Mouse (Mus musculus): Measurements from ENCODE around the gene Psmd13. TPM values are rescaled to one million over a fixed set of nuclear protein-coding genes. Genes with fewer than 3 reads are reported as not detected.
A peak's percentile ranks its signal among the peaks of the same experiment; 100 is the strongest.

The Psmd13 gene
- polyA plus RNA-seq, 1 experiment from 2014 or later = 302 TPM

DNA sequence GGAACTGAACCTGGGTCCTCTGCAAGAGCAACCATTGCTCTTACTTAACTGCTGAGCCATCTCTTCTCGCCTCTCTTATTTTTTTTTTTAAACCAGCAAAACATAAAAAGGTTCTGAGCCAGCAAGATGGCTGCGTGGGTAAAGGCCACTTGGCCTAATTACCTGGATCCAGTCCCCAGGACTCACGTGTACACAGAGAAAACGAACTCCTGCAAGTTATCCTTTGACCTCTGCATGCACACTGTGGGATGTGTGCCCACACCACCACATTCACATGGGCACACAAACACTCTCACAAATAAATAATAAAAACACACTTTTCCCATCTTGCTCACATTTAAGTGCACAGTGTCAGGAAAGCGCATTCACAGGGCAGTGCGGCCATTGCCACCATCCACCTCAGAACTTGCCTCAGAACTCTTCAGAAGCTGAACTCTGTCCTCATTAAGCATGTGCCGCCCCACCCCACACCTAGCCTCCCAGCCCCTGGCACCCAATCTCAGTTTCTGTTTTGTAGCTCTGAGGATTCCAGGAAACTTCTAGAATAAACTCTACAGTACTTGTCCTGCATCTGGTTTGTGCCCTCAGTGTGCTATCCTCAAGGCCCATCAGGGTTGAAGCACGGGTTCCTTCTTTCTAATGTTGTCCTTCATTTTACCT is 32.4 kb downstream of the Psmd13 start:
- Histone ChIP-seq H3K36me3 (no peaks in the 10 kb centered on the region), H3K4me1 (replicated peaks) (no peaks in the 10 kb centered on the region; the same call in 1 of the 2 replicates), H3K4me3 (replicated peaks) (no peak overlapping the region), H3K9ac (replicated peaks) (no peak overlapping the region), H3K9me3 (no peaks in the 10 kb centered on the region), H3K4me2 (replicated peaks) (no peak overlapping the region), H3K27me3 (peaks cover 6% of the 10 kb centered on the region), H3K27ac (no peak overlapping the region)
- ATAC-seq = no peak
- 88% methylated on average over 8 of the region's 8 CpGs for WGBS

- no peak overlapping the region for H3K4me2 ChIP-seq (replicated peaks)
- peaks cover 61% of the 10 kb centered on the region for H3K27me3 ChIP-seq
- H3K9ac ChIP-seq (replicated peaks) = no peak overlapping the region
- H3K36me3 ChIP-seq = no peaks in the 10 kb centered on the region
- H3K27ac ChIP-seq = no peak overlapping the region
- H3K4me1 ChIP-seq (replicated peaks) = peaks cover 20% of the 10 kb centered on the region
- no peaks in the 10 kb centered on the region for H3K9me3 ChIP-seq
- no peak for ATAC-seq
- WGBS = 78% methylated on average over 4 of the region's 4 CpGs
- no peak overlapping the region for H3K4me3 ChIP-seq (replicated peaks)
Observed at GRCm38 (mm10) chr7:140919911-140920310, 38.1 kb downstream of the Psmd13 start.

GRCm38 (mm10) chr7:140920418-140921029 is 38.8 kb downstream of the Psmd13 start, which contains the start of gene Nlrp6:
Gene Nlrp6, plus strand, starts transcription at chr7:140920902.
- no peak for ATAC-seq
- H3K4me2 ChIP-seq (replicated peaks) = no peak within 1 kb of the TSS
- WGBS = 79% methylated on average over 8 of the region's 8 CpGs

DNA sequence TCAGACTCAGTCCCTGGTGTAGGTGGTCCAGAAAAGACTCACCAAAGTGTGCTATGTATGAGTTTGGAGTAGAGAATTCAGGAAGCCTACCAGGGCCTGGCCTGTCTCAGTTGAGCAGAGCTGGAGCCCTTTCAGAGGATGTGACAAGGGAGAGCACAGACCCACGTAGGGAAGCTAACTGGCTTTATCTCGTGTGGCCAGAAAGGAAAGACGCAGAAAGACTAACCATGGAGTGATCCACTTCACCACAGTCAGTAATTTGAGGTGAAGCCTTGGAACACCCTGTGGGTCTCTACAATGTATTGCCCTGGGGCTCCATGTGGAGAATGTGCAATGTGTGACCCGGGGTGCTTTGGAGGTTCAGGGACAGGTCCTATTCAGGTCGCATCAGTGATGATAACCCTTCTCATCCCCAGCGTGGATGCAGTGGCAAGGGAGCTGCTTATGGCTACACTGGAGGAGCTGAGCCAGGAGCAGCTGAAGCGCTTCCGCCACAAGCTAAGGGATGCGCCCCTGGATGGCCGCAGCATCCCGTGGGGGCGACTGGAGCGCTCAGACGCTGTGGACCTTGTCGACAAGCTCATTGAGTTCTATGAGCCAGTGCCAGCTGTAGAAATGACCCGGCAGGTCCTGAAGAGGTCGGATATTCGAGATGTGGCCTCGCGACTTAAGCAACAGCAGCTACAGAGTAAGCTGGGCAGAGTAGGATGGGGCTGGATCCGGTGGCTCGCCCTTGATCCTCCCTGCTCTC is 39.6 kb downstream of the Psmd13 start:
- peaks cover 71% of the 10 kb centered on the region for H3K27me3 ChIP-seq
- no peak for ATAC-seq
- 0 out of 2 replicates have a peak overlapping the region, but pooled peaks have one; percentile 50 for H3K4me3 ChIP-seq (replicated peaks)
- H3K36me3 ChIP-seq = no peaks in the 10 kb centered on the region
- no peak overlapping the region for H3K27ac ChIP-seq
- peaks cover 20% of the 10 kb centered on the region for H3K4me1 ChIP-seq (replicated peaks)
- no peaks in the 10 kb centered on the region for H3K9me3 ChIP-seq
- H3K4me2 ChIP-seq (replicated peaks) = peak overlapping the region; percentile 89; the same call in 1 of the 2 replicates
- no peak overlapping the region for H3K9ac ChIP-seq (replicated peaks)
- 27% methylated on average over 22 of the region's 22 CpGs for WGBS

More at GRCm38 (mm10) chr7:140920418-140921029, 38.8 kb downstream of the Psmd13 start, which contains the start of gene Nlrp6:
- Histone ChIP-seq H3K4me1 (replicated peaks) (peaks cover 20% of the 10 kb centered on the region), H3K9ac (replicated peaks) (no peak within 1 kb of the TSS), H3K9me3 (no peaks in the 10 kb centered on the region), H3K27me3 (peaks cover 67% of the 10 kb centered on the region), H3K4me3 (replicated peaks) (0 out of 2 replicates have a peak within 1 kb of the TSS, but pooled peaks have one; percentile 50), H3K36me3 (no peaks in the 10 kb centered on the region), H3K27ac (no peak within 1 kb of the TSS)

DNA sequence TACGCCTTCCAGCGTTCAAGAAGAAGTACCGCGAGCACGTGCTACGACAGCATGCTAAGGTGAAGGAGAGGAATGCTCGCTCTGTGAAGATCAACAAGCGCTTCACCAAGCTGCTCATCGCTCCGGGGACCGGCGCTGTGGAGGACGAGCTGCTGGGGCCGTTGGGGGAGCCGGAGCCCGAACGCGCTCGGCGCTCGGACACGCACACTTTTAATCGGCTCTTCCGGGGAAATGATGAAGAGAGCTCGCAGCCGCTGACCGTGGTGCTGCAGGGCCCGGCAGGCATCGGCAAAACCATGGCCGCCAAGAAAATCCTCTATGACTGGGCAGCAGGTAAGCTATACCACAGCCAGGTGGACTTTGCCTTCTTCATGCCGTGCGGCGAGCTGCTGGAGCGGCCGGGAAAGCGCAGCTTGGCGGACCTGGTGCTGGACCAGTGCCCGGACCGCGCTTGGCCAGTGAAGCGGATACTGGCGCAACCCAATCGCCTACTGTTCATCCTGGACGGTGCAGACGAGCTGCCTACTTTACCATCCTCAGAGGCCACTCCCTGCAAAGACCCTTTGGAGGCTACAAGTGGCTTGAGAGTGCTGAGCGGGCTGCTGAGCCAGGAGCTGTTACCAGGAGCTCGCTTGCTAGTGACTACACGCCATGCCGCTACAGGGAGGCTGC is 40.8 kb downstream of the Psmd13 start:
- Histone ChIP-seq H3K27me3 (peaks cover 71% of the 10 kb centered on the region), H3K27ac (no peak overlapping the region), H3K9ac (replicated peaks) (peak overlapping the region; percentile 58), H3K4me2 (replicated peaks) (peak overlapping the region; percentile 89), H3K4me3 (replicated peaks) (peak overlapping the region; percentile 50), H3K9me3 (no peaks in the 10 kb centered on the region), H3K36me3 (no peaks in the 10 kb centered on the region), H3K4me1 (replicated peaks) (peaks cover 20% of the 10 kb centered on the region)
- WGBS = under 1% methylated on average over 49 of the region's 49 CpGs
- peak; percentile 63 for ATAC-seq

- Histone ChIP-seq H3K4me2 (replicated peaks) (peak overlapping the region; percentile 89), H3K4me1 (replicated peaks) (peaks cover 20% of the 10 kb centered on the region), H3K4me3 (replicated peaks) (peak overlapping the region; percentile 50), H3K9ac (replicated peaks) (peak overlapping the region; percentile 58), H3K36me3 (no peaks in the 10 kb centered on the region), H3K9me3 (no peaks in the 10 kb centered on the region), H3K27ac (no peak overlapping the region), H3K27me3 (peaks cover 71% of the 10 kb centered on the region)
- WGBS = 18% methylated on average over 30 of the region's 30 CpGs
- 0 out of 2 replicates have a peak, but pooled peaks have one; percentile 45 for ATAC-seq
Observed at GRCm38 (mm10) chr7:140923070-140923775, 41.5 kb downstream of the Psmd13 start.

DNA sequence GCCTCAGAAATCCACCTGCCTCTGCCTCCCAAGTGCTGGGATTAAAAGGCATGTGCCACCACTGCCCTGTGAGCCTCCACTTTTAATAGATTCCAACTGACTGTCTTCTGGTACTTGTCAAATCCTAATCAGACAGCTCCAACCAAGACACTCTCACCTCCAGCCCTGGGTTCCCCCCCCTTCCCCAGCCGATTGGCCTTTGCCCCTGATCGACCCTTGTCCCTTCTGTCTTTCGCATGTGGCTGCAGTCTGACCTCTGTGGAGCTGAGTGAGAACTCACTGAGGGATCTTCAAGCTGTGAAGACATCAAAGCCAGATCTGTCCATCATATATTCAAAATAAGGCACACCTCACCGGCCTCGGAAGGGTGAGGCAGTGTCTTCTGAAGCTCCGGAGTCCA is 45.4 kb downstream of the Psmd13 start:
- no peak for ATAC-seq
- H3K4me1 ChIP-seq (replicated peaks) = peaks cover 16% of the 10 kb centered on the region
- no peak overlapping the region for H3K9ac ChIP-seq (replicated peaks)
- no peaks in the 10 kb centered on the region for H3K9me3 ChIP-seq
- H3K36me3 ChIP-seq = no peaks in the 10 kb centered on the region
- H3K27me3 ChIP-seq = peaks cover 37% of the 10 kb centered on the region
- no peak overlapping the region for H3K4me3 ChIP-seq (replicated peaks)
- WGBS = 92% methylated on average over 6 of the region's 6 CpGs
- H3K27ac ChIP-seq = no peak overlapping the region
- H3K4me2 ChIP-seq (replicated peaks) = no peak overlapping the region

DNA sequence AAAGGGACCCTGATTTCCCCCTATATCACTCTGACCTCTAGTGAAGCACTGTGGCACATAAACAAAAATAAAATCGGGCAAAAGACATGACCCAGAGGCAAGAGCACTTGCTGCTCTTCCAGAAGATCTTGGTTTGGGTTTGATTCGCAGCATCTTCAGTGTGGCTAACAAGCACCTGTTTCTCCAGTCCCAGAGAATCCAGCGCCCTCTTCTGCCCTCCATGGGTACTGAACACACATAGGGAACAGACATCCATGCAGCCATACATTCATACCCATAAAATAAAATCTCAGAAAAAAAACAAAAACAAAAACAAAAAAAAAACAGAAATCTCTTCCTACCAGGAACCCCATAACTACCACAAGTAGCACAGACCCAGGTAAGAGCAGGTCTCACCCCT is 56.7 kb downstream of the Psmd13 start:
- WGBS = 40% methylated on average over 3 of the region's 3 CpGs
- Histone ChIP-seq H3K36me3 (no peaks in the 10 kb centered on the region), H3K4me1 (replicated peaks) (peaks cover 14% of the 10 kb centered on the region), H3K9ac (replicated peaks) (no peak overlapping the region), H3K27ac (no peak overlapping the region), H3K9me3 (no peaks in the 10 kb centered on the region), H3K4me2 (replicated peaks) (no peak overlapping the region), H3K27me3 (peaks cover 13% of the 10 kb centered on the region; the same call in 1 of the 2 replicates), H3K4me3 (replicated peaks) (no peak overlapping the region)
- ATAC-seq = no peak

DNA sequence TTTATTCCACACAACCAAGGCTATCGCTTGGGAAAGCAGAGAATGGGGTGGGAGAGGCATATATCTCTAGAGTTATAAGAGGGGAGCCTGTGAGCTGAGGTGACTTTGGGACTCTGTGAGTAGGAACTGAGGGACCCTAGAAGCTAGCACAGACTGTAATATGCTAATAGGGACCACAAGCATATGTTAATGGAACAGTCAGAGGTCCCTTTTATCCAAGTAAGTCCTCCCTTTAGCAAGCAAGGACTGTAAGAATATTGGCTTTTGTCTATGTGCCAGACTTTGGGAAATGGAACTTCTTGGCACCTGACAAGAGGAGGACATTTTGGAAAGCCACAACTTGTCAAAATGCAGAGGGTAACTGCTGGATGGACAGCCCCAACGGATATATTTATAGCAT is 57.1 kb downstream of the Psmd13 start:
- no peak overlapping the region for H3K9ac ChIP-seq (replicated peaks)
- no peak for ATAC-seq
- H3K36me3 ChIP-seq = no peaks in the 10 kb centered on the region
- H3K27ac ChIP-seq = no peak overlapping the region
- WGBS = 22% methylated on average over 2 of the region's 2 CpGs
- no peak overlapping the region for H3K4me2 ChIP-seq (replicated peaks)
- H3K4me1 ChIP-seq (replicated peaks) = peaks cover 14% of the 10 kb centered on the region
- peaks cover 13% of the 10 kb centered on the region; the same call in 1 of the 2 replicates for H3K27me3 ChIP-seq
- H3K4me3 ChIP-seq (replicated peaks) = no peak overlapping the region
- no peaks in the 10 kb centered on the region for H3K9me3 ChIP-seq

- WGBS = 14% methylated on average over 8 of the region's 8 CpGs
- Histone ChIP-seq H3K27ac (no peak overlapping the region), H3K4me2 (replicated peaks) (no peak overlapping the region), H3K9me3 (no peaks in the 10 kb centered on the region), H3K4me1 (replicated peaks) (peaks cover 14% of the 10 kb centered on the region), H3K36me3 (no peaks in the 10 kb centered on the region), H3K27me3 (peaks cover 13% of the 10 kb centered on the region; the same call in 1 of the 2 replicates), H3K4me3 (replicated peaks) (no peak overlapping the region), H3K9ac (replicated peaks) (no peak overlapping the region)
- no peak for ATAC-seq
Observed at GRCm38 (mm10) chr7:140939669-140940171, 58.0 kb downstream of the Psmd13 start.
